Mouse (Mus musculus) bone marrow, adult 2 months (tissue): ENCODE data around the gene Prdm9. TPM values are rescaled to one million over a fixed set of nuclear protein-coding genes. Genes with fewer than 3 reads are reported as not detected.

Experiments
- H3K27ac ChIP-seq: fragments of 200-500 bp; 2 replicates; pipeline ENCODE4 v1.5.1; 2012; ENCODE audit warnings: low read depth, mild to moderate bottlenecking, control low read depth, inconsistent platforms, low read length; ENCODE audit not compliant: control insufficient read depth, poor library complexity, insufficient read depth
- H3K4me1 ChIP-seq: fragments of 200-500 bp; 2 replicates; pipeline ENCODE4 v1.6.1; 2011; ENCODE audit warnings: low read length; ENCODE audit not compliant: control insufficient read depth, insufficient read depth
- H3K4me3 ChIP-seq: fragments of 200-500 bp; replicated peaks from 2 replicates; pipeline ENCODE3; 2011; ENCODE audit warnings: mild to moderate bottlenecking, low read depth, low read length, control low read depth; ENCODE audit not compliant: control insufficient read depth
- CTCF ChIP-seq: fragments of 200-500 bp; IDR thresholded peaks from 2 replicates; pipeline ENCODE4 v1.5.1; 2011; ENCODE audit warnings: low read length, control low read depth; ENCODE audit not compliant: control insufficient read depth, insufficient read depth
- POLR2A ChIP-seq: fragments of 200-500 bp; IDR thresholded peaks from 2 replicates; pipeline ENCODE4 v1.6.1; 2011; ENCODE audit warnings: low read depth, mild to moderate bottlenecking, control low read depth, low read length, borderline replicate concordance; ENCODE audit not compliant: control insufficient read depth
- WGBS: fragments of 180-500 bp; shearing (Covaris S2); methylation state at CpG from one replicate; pipeline ENCODE4 v1.1.7; 2018; 5-methylcytosine and 5-hydroxymethylcytosine counted together
- polyA plus RNA-seq: library from polyadenylated mRNA; stranded (reverse); fragments of >200 nt; gene quantifications from 2 replicates; pipeline ENCODE4 v1.2.4, GENCODE M21; 2011; ENCODE audit warnings: low replicate concordance; ENCODE audit not compliant: missing spikeins, insufficient read depth, insufficient read length

The Prdm9 gene
- 2.4 and 5.7 TPM in 2 replicates for polyA plus RNA-seq

DNA sequence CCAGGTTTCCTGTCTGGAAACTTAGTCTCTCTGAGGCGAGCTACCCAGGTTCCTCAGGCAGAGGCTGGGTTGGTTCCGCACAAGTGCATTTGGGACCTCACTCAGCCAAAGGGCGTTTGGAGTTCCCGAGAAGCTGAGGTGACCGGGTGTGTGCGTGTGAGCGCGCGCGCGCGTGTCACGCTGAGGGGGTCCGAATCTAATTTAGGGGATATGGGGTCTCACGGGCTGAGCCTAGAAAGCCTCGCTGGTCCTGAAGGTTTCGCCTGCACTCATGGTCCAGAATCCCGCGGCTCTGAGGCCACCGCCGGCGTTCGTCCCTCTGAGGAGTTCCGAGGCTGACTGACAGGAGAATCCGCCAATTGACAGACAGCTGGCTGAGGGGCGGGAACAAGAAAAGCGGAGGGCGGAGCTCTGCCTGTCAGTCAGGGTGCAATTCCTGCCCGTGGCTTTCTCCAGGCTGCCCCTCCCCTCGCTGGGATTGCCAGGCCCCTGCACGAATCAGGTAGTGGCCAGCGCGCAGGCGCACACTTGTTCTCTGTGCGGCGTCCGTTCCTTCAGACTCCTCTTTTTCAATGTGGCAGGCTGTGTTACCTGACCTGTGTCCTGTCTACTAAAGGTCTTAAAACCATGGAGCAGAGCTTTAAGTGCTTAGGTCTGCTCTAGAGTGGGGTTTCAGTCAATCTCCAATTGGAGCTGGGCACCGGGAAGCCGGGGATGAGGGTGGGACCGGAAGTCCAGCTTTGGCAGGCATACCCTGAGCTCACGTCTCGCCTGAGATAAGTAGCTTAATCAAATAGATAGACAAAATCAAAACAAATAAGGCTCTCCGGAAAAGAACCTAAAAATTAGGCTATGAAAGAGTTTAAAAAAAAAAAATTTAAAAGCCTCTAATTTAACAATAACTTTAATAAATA is at the start of gene Prdm9:
Prdm9 (minus strand) TSS at position 341 of the 914 bp plus-strand sequence.
- peak within 1 kb of the TSS; percentile 62 for H3K27ac ChIP-seq
- TF ChIP-seq POLR2A, result peak; percentile 83; the same call in 1 of the 2 replicates
- TF ChIP-seq CTCF, result no peak
- H3K4me1 ChIP-seq, result no peaks in the 10 kb centered on the region
- H3K4me3 ChIP-seq, result peak within 1 kb of the TSS; percentile 84
- under 1% methylated on average over 43 of the region's 43 CpGs for WGBS

DNA sequence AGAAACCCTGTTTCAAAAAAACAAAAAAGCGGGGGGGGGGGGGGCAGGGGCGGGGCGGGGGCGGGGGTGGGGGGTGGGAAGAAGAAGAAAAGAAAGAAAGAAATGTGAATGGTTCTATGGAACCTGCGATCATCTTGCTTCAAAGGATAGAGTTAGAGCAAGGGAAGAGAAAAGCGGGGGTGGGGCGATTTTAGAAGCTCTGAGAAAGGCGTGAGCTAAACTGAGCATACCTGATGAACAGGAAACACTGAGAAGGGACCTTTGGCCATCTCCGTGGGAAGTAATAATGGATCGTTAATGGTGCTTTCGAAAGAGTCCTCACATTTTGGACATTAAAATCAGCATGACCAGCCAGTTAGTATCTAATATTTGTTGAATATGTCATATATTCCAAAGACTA is 35.3 kb upstream of the Prdm9 start:
- Histone ChIP-seq H3K4me3 (no peak overlapping the region), H3K4me1 (no peaks in the 10 kb centered on the region), H3K27ac (no peak overlapping the region)
- WGBS, result 85% methylated on average over 7 of the region's 11 CpGs
- TF ChIP-seq POLR2A (no peak), CTCF (no peak)

DNA sequence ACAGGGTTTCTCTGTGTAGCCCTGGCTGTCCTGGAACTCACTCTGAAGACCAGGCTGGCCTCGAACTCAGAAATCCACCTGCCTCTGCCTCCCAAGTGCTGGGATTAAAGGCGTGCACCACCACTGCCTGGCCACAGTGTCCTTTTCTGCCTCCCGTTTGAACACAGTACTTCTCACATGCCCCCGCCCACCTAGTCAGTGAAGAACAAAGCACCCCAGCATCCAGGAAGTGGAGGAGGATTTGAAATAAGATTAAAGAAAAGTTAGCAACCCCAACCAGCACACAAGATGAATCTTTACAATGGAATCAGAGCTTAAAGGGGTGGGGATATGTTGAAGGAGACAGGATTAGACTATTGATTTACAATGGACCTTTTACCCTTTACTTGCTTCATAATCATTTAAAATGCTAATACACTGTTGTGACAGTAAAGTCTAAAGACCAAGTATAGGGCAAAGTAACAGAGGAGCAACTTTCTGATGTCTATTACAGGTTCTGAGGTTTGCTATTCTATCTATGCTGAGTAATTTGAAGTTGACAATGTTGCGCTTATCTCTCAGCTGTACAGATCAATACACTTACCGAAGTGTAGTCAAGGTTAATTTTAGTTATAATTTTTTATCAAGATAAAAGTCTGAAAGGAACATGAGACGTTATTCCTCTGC is 27.2 kb upstream of the Prdm9 start:
- no peak overlapping the region for H3K4me3 ChIP-seq
- TF ChIP-seq POLR2A (no peak), CTCF (no peak)
- 68% methylated on average over 7 of the region's 7 CpGs for WGBS
- no peak overlapping the region for H3K27ac ChIP-seq
- H3K4me1 ChIP-seq, result no peaks in the 10 kb centered on the region

DNA sequence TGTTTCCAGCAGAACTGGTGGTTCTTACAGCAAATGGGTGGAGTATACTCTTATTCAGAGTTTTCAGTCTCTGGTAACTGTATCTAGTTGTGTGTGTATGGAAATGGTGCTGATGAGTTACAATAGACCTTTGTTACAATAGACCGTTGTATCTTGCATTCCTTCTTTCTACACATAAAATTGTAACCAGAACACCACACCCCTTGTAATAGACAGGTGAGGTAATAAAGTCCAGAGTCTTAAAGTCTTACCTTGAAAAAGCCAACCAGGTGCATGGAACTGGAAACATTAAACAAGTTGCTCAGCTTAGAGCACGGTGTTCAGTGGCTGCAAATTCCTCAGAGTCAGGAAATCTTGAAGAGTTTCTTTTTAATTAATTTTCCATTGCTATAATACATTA is 24.0 kb upstream of the Prdm9 start:
- 82% methylated on average over 2 of the region's 2 CpGs for WGBS

DNA sequence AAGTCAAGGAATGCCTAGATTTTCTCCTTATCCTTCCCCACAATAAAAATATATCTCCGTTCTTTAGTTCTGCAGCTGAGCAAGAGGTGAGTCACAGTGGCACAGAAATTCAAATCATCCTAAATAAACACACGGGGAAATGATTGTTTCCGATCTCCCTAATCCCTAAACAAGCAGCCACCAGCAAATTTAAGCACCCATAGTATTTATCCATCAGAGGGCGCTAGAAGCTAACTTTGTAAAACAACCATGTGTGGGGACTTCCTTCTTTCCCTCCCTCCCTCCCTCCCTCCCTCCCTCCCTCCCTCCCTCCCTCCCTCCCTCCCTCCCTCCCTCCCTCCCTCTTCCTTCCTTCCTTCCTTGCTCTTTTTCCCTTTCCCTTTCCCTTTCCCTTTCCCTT is 21.5 kb upstream of the Prdm9 start:
- Histone ChIP-seq H3K4me1 (no peaks in the 10 kb centered on the region), H3K27ac (no peak overlapping the region), H3K4me3 (no peak overlapping the region)
- WGBS, result 44% methylated on average over 4 of the region's 4 CpGs
- TF ChIP-seq CTCF, result no peak
- TF ChIP-seq POLR2A, result no peak

More for the DNA sequence above, 24.0 kb upstream of the Prdm9 start:
- H3K27ac ChIP-seq, result no peak overlapping the region
- no peaks in the 10 kb centered on the region for H3K4me1 ChIP-seq
- TF ChIP-seq CTCF (no peak), POLR2A (no peak)
- H3K4me3 ChIP-seq, result no peak overlapping the region

DNA sequence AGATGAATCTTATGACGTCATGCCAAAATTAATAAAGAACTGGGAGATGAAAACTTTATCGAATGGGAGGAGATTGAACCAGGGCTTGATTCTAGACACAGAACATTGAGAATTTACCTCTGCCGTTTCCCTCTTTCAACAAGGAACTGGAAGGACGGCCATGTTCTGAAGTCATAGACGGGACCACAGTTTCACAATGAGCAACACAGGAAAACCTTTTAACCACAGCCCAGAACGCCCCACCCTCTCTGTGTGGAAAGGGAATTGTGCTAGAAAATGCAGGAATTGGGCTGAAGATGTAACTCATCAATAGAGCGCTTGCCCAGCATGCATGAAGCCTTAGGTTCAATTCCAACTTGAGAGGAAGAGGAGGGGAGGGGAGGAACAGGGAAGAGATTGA is 18.9 kb upstream of the Prdm9 start:
- TF ChIP-seq CTCF (no peak), POLR2A (no peak)
- no peaks in the 10 kb centered on the region for H3K4me1 ChIP-seq
- no peak overlapping the region for H3K4me3 ChIP-seq
- WGBS, result 37% methylated on average over 7 of the region's 7 CpGs
- no peak overlapping the region for H3K27ac ChIP-seq

DNA sequence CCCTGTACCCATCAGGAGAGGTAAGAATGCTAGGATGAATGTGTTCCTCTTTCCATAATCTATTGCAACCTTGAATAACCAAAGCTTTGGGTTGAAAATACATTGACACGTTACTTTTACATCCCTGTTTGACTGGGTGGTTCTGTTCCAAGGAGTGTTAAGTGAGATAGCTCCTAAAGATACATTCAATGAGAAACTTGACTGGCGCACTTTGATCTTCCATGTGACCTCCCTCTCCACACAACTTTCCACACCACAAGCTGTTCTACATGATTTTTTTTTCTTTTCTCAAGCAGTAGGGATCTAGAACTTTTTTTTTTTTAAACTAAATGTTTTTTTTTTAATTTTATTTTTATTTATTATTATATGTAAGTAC is 15.9 kb upstream of the Prdm9 start:
- Histone ChIP-seq H3K27ac (no peak overlapping the region), H3K4me3 (no peak overlapping the region), H3K4me1 (no peaks in the 10 kb centered on the region)
- 70% methylated on average over 2 of the region's 2 CpGs for WGBS
- TF ChIP-seq CTCF (no peak), POLR2A (no peak)

DNA sequence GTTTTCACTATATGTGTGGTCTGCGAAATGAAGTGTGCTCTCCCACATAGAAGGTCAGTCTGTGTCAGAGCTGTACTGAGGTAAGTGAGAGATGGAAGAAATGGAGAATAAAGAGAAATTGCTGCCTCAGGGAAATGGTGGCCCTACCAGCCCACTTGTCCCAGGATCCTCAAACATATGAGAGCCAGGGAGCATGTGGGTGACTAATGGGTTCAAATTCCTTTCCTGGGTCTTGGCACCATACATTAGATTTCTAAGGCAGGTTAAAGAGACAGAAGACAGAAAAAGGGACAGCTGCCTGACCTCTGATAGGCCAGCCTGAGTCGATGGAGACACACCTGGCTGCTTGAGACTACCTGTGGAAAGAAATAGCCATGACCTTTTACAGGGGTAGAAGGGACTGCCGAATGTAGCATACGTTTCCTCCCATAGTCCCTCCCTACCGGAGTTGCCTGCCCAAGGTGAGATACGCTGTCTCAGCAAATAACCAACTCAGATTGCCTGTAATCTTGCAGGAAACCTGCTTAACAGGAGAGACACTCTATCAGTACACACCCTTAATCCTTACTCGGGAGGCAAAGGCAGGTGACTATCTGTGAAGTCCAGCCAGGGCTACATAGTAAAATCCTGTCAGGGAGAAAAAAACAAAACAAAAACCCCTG is 15.4 kb upstream of the Prdm9 start:
- WGBS, result 77% methylated on average over 7 of the region's 7 CpGs
- no peak overlapping the region for H3K27ac ChIP-seq
- TF ChIP-seq CTCF, result no peak
- TF ChIP-seq POLR2A, result no peak
- no peaks in the 10 kb centered on the region for H3K4me1 ChIP-seq
- no peak overlapping the region for H3K4me3 ChIP-seq
